Mouse (Mus musculus) liver, embryonic 13.5 days (tissue): Measurements from ENCODE around the gene Slc35e3. TPM values are rescaled to one million over a fixed set of nuclear protein-coding genes. Genes with fewer than 3 reads are reported as not detected.
"Not testable (repeated sequence)": the region's sequence is repeated elsewhere in the genome, so short reads cannot be mapped to it uniquely, and the experiment has no call there.

Source experiments
- ATAC-seq: fragments of 200-750 bp; cut with Nextera tagmentation; 2 replicates; pipeline ENCODE4 v1.8.0; 2017; ENCODE audit warnings: low read depth, mild to moderate bottlenecking, moderate number of reproducible peaks, moderate library complexity
- DNase-seq: peaks from one replicate; pipeline ENCODE4 v3.0.0; 2022
- H3K27ac ChIP-seq: fragments of 300-500 bp; sonication (generic); 2 replicates; pipeline ENCODE4 v1.5.1; 2015; ENCODE audit warnings: moderate library complexity, mild to moderate bottlenecking, inconsistent platforms
- H3K27me3 ChIP-seq: fragments of 300-500 bp; sonication (generic); 2 replicates; pipeline ENCODE4 v1.6.1; 2015; ENCODE audit warnings: mild to moderate bottlenecking, inconsistent platforms
- H3K36me3 ChIP-seq: fragments of 300-500 bp; sonication (generic); 2 replicates; pipeline ENCODE4 v1.6.1; 2015; ENCODE audit warnings: mild to moderate bottlenecking, inconsistent platforms
- H3K4me1 ChIP-seq: fragments of 300-500 bp; sonication (generic); replicated peaks from 2 replicates; pipeline ENCODE4 v1.6.1; 2015; ENCODE audit warnings: inconsistent platforms
- H3K4me2 ChIP-seq: fragments of 300-500 bp; sonication (generic); 2 replicates; pipeline ENCODE4 v1.6.1; 2015; ENCODE audit warnings: inconsistent platforms, mild to moderate bottlenecking, moderate library complexity
- H3K4me3 ChIP-seq: fragments of 300-500 bp; sonication (generic); replicated peaks from 2 replicates; pipeline ENCODE4 v1.5.1; 2015; ENCODE audit warnings: mild to moderate bottlenecking, inconsistent platforms
- H3K9ac ChIP-seq: fragments of 300-500 bp; sonication (generic); 2 replicates; pipeline ENCODE4 v1.6.1; 2015; ENCODE audit warnings: mild to moderate bottlenecking, inconsistent platforms
- H3K9me3 ChIP-seq: fragments of 300-500 bp; sonication (generic); replicated peaks from 2 replicates; pipeline ENCODE4 v1.6.1; 2016; ENCODE audit warnings: inconsistent platforms
- WGBS: fragments of 180-500 bp; shearing (Covaris S2); methylation state at CpG from one replicate; pipeline ENCODE4 v1.1.7; 2015; ENCODE audit not compliant: insufficient replicate concordance; 5-methylcytosine and 5-hydroxymethylcytosine counted together
- polyA plus RNA-seq: library from polyadenylated mRNA; unstranded; fragments of >200 nt; fragmentation: Nextera tagmentation; extraction: Ambion mirVana; gene quantifications from 2 replicates; pipeline ENCODE4 v1.2.1, GENCODE M21; 2015

Gene Slc35e3
- polyA plus RNA-seq, 1 experiment from 2014 or later: 2.7 TPM

GRCm38 (mm10) chr10:117734104-117734852, 11.9 kb downstream of the Slc35e3 start:
- H3K4me1 ChIP-seq: peaks cover 46% of the 10 kb centered on the region
- not testable (repeated sequence) for H3K9me3 ChIP-seq, ATAC-seq, H3K27me3 ChIP-seq, H3K36me3 ChIP-seq, DNase-seq, H3K27ac ChIP-seq, H3K4me2 ChIP-seq, H3K4me3 ChIP-seq, H3K9ac ChIP-seq
- WGBS: 57% methylated on average over 9 of the region's 10 CpGs

- H3K9ac ChIP-seq, ATAC-seq, H3K36me3 ChIP-seq, H3K9me3 ChIP-seq, DNase-seq, H3K27me3 ChIP-seq, H3K4me3 ChIP-seq, H3K4me2 ChIP-seq, H3K27ac ChIP-seq: not testable (repeated sequence)
- WGBS: 17% methylated on average over 8 of the region's 8 CpGs
- peaks cover 41% of the 10 kb centered on the region for H3K4me1 ChIP-seq
Observed at GRCm38 (mm10) chr10:117733626-117734025, 12.5 kb downstream of the Slc35e3 start.

DNA sequence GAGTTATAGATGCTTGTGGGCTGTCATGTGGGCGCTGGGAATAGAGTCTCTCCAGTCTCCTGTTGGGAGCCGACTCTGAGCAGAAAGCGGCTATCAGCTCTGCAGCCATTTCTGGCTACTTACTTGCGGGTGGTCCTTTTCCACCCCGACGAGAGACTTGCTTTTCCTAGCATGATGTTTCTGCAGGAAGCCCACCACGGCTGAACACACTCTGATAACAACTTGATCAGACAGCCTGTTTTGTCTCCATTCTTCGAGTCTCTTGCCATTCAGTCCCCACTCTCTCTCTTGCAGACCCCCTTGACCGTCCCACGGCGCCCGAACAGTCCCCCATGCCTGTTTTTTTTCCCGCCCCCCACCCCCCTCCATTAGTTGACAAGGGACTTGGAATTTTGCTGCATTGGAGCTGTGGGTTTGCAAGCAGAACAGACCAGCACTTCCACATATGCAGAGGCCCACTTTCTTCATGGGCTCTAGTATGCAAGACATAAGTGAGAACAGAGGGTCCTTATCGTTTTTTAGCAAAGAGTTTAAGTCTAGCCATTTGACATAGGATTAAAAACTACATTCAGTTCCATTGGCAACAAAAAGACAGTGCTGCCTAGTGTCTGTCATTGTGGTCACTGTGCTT, 13.1 kb downstream of the Slc35e3 start:
- DNase-seq (no peak), ATAC-seq (no peak)
- peak overlapping the region; percentile 25 for H3K4me2 ChIP-seq
- H3K9me3 ChIP-seq: no peaks in the 10 kb centered on the region
- peak overlapping the region; percentile 60 for H3K27ac ChIP-seq
- H3K27me3 ChIP-seq: no peaks in the 10 kb centered on the region
- WGBS: 39% methylated on average over 14 of the region's 14 CpGs
- peaks cover 36% of the 10 kb centered on the region for H3K4me1 ChIP-seq
- H3K36me3 ChIP-seq: 0 out of 2 replicates have a peak, but pooled peaks cover under 1% of the 10 kb centered on the region
- H3K9ac ChIP-seq: peak overlapping the region; percentile 37; the same call in 1 of the 2 replicates
- H3K4me3 ChIP-seq: no peak overlapping the region

GRCm38 (mm10) chr10:117732184-117732583, 14.0 kb downstream of the Slc35e3 start:
- peak; percentile 94 for ATAC-seq
- H3K9ac ChIP-seq: no peak overlapping the region
- no peaks in the 10 kb centered on the region for H3K36me3 ChIP-seq
- H3K27me3 ChIP-seq: no peaks in the 10 kb centered on the region
- H3K27ac ChIP-seq: peak overlapping the region; percentile 67
- H3K4me1 ChIP-seq: peaks cover 34% of the 10 kb centered on the region
- WGBS: 19% methylated on average over 5 of the region's 5 CpGs
- peak; percentile 80 for DNase-seq
- H3K4me3 ChIP-seq: no peak overlapping the region
- no peaks in the 10 kb centered on the region for H3K9me3 ChIP-seq
- peak overlapping the region; percentile 25 for H3K4me2 ChIP-seq

GRCm38 (mm10) chr10:117731244-117732101, 14.7 kb downstream of the Slc35e3 start:
- peak overlapping the region; percentile 37 for H3K4me2 ChIP-seq
- peak overlapping the region; percentile 67 for H3K27ac ChIP-seq
- H3K9ac ChIP-seq: no peak overlapping the region
- H3K27me3 ChIP-seq: no peaks in the 10 kb centered on the region
- peaks cover 32% of the 10 kb centered on the region for H3K4me1 ChIP-seq
- H3K9me3 ChIP-seq: no peaks in the 10 kb centered on the region
- no peaks in the 10 kb centered on the region for H3K36me3 ChIP-seq
- WGBS: 31% methylated on average over 15 of the region's 15 CpGs
- DNase-seq (peak; percentile 53), ATAC-seq (peak; percentile 54)
- no peak overlapping the region for H3K4me3 ChIP-seq

GRCm38 (mm10) chr10:117730637-117731203, 15.4 kb downstream of the Slc35e3 start:
- Histone ChIP-seq H3K27me3 (no peaks in the 10 kb centered on the region), H3K4me2 (peak overlapping the region; percentile 37; the same call in 1 of the 2 replicates), H3K4me1 (peaks cover 32% of the 10 kb centered on the region), H3K27ac (peak overlapping the region; percentile 67; the same call in 1 of the 2 replicates), H3K36me3 (no peaks in the 10 kb centered on the region), H3K4me3 (no peak overlapping the region), H3K9me3 (no peaks in the 10 kb centered on the region), H3K9ac (no peak overlapping the region)
- ATAC-seq (no peak), DNase-seq (no peak)
- WGBS: 83% methylated on average over 12 of the region's 12 CpGs

DNA sequence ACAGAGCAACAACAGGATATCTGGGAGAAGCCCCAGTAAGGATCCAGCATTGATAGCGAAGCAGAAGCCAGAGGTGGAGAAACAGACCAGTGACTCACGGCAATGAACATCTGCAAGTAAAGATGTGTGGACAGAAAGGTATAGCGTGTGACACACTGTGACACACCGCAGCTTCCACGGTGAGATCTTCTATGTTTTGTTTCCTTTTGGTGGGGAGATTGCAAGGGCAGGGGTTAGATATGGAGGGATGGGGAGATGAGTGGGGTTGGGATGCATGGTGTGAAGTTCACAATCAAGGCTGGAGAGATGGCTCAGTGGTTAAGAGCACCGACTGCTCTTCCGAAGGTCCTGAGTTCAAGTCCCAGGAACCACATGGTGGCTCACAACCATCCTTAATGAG, 16.0 kb downstream of the Slc35e3 start:
- ATAC-seq (no peak), DNase-seq (no peak)
- no peak overlapping the region for H3K4me3 ChIP-seq
- H3K4me2 ChIP-seq: no peak overlapping the region
- peaks cover 32% of the 10 kb centered on the region for H3K4me1 ChIP-seq
- 82% methylated on average over 7 of the region's 7 CpGs for WGBS
- no peaks in the 10 kb centered on the region for H3K36me3 ChIP-seq
- H3K9ac ChIP-seq: no peak overlapping the region
- H3K27me3 ChIP-seq: no peaks in the 10 kb centered on the region
- H3K9me3 ChIP-seq: no peaks in the 10 kb centered on the region
- no peak overlapping the region for H3K27ac ChIP-seq

DNA sequence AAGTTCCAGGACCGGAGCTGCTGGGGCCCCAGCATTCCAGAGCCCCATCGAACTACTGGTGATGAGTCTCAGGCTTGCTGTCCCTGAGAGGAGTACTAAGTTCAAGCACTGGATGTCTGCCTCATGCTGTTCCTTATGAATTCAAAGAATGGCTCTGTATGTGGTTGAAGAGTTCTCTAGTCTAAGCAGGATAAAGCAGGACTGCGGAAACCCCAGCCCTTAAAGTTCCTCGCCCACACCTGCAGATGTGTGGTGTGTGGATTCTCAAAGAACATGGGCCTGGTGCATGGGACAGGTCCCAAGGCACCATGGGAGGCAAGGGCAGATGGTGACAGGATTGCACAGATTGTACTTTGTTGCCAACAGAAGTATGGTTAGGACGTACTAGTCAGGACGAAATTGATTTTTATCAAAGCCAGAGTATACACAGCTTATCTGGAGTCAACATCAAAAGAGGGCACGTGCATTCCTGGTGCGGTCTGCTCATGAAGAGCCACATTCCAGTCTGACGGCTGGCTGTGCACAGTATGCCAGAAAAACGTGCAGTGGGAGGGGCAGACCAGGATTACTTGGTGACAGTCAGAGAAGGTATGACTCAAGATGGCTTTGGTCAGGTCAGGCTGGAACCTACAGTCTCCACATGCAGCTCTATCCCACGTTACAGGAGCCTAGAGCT, 16.9 kb downstream of the Slc35e3 start:
- Histone ChIP-seq H3K27ac (no peak overlapping the region; the same call in 1 of the 2 replicates), H3K9me3 (no peaks in the 10 kb centered on the region), H3K4me1 (peaks cover 32% of the 10 kb centered on the region), H3K27me3 (no peaks in the 10 kb centered on the region), H3K36me3 (no peaks in the 10 kb centered on the region), H3K4me3 (no peak overlapping the region), H3K4me2 (no peak overlapping the region), H3K9ac (no peak overlapping the region)
- no peak for DNase-seq
- WGBS: 62% methylated on average over 11 of the region's 11 CpGs
- no peak for ATAC-seq

DNA sequence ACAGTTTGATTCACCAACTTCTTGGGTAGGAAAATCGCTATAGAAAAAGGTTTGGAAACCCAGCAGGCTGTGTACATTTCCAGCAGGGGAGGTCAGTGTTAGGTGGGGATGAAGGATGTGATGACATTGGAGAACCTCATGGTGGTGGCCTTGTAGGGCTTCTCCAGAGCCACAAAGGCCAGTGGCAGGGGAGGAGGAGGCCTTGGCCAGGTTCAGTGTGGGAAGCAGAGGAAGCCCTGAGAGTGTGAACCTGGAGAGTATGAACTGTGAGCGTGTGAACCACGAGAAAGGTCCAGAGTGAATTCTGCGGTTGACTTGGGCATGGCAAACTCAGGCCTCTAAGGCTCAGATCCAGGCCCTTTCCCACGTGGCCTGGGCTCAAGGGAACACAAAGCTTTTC, 17.6 kb downstream of the Slc35e3 start:
- H3K4me2 ChIP-seq: no peak overlapping the region
- no peaks in the 10 kb centered on the region for H3K36me3 ChIP-seq
- 67% methylated on average over 5 of the region's 5 CpGs for WGBS
- no peak overlapping the region for H3K9ac ChIP-seq
- no peaks in the 10 kb centered on the region for H3K9me3 ChIP-seq
- ATAC-seq (no peak), DNase-seq (no peak)
- H3K27ac ChIP-seq: no peak overlapping the region
- no peaks in the 10 kb centered on the region for H3K27me3 ChIP-seq
- no peak overlapping the region for H3K4me3 ChIP-seq
- H3K4me1 ChIP-seq: peaks cover 31% of the 10 kb centered on the region

DNA sequence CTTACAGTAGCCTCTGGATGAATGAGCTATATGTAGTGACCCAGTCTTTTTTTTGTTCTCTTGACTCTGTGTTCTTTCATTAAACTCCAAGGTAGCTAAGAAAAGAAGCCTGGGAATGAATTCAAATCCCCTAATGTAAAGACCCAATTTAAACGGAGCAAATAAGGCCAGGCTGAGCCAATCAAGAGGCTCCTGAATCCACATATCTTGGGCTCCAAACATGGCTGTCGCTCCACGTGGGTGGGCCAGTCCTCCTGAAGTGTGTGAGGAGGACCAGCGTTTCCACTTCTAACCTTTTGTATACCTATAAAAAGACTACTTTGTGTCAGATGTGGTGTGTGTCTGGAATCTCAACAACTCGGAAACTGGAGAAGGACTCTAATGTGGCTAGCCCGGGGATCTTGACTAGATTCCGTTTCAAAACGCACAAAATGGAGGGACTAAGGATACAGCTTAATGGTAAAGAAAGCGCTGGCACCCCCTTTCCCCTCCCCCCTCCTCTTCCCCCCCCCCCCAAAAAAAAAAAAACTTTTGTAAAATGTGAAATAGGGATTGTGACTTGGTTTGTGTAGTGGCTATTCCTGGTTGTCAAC, 18.6 kb downstream of the Slc35e3 start:
- H3K4me2 ChIP-seq: no peak overlapping the region
- ATAC-seq: no peak
- DNase-seq: no peak
- no peaks in the 10 kb centered on the region for H3K27me3 ChIP-seq
- 75% methylated on average over 9 of the region's 9 CpGs for WGBS
- no peaks in the 10 kb centered on the region for H3K36me3 ChIP-seq
- peaks cover 21% of the 10 kb centered on the region for H3K4me1 ChIP-seq
- no peaks in the 10 kb centered on the region for H3K9me3 ChIP-seq
- H3K4me3 ChIP-seq: no peak overlapping the region
- no peak overlapping the region for H3K9ac ChIP-seq
- no peak overlapping the region for H3K27ac ChIP-seq
